Mouse (Mus musculus) neutrophil, adult 83 days (primary cell): ENCODE measurements around the gene Chst7. TPM values are rescaled to one million over a fixed set of nuclear protein-coding genes. Genes with fewer than 3 reads are reported as not detected.

ENCODE experiments used
- total RNA-seq, 2 experiments: library from RNA; stranded (reverse); gene quantifications; one replicate each; pipeline ENCODE4 v1.2.4; 2023

Gene Chst7
- total RNA-seq, result not detected

DNA sequence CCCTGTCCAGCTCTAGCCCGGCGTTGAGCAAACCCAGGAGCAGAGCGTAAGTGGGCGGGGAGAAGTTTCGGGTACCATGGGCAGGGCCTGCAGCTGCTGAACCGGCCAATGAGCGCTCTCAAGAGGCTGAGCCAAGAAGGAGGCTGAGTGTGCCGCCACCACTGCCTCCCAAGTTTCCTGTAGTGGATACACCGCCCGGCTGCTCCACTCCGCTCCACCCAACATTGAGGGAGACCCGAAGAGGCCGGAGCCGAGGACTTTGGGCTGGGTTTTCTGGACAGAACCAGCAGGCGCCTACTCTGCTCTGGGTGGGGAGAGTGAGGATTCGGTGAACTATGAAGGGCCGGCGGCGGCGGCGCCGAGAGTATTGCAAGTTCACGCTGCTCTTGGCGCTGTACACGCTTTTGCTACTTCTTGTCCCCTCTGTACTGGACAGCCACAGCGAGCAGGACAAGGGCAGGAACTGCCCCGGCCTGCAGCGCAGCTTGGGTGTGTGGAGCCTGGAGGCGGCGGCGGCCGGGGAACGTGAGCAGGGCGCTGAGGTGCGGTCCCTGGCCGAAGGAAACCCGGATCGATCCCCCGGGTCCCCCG is at the start of gene Chst7:
TSS of gene Chst7 (plus strand) at position 180 of the 591 bp plus-strand sequence.

Other genes with a start within 250 kb of the Chst7 start
- gene Slc9a7, start 232.2 kb downstream of the Chst7 start, total RNA-seq, result 1 to 10 TPM; 2.6 to 4.4 TPM